Comparison of ENCODE assay signal across 22 mouse cellular contexts in genomic region chr11:88904080-88904479, GRCm38 (mm10). TPM values are rescaled to one million over a fixed set of nuclear protein-coding genes. Genes with fewer than 3 reads are reported as not detected.
DNase-seq lines count a peak whose midpoint lies in the region; ATAC-seq and TF ChIP-seq lines count a peak whose summit lies in the region.
"Had no signal": no experiment of that assay in that cellular context is flagged by ENCODE, and none has a peak within 500 bp of the region (broad histone marks: within the 10 kb centered on the region; RNA-seq: fewer than 3 reads in every experiment).

No protein-coding gene starts in this region.

- H3K9ac ChIP-seq in kidney, embryonic 16.5 days (replicated peaks; ENCODE audit: low read length), result no peak overlapping the region
- no peak overlapping the region for H3K9ac ChIP-seq in MEL (ENCODE audit: control insufficient read depth, low read depth, low read length, poor library complexity, severe bottlenecking)
- no peak overlapping the region for H3K9ac ChIP-seq in intestine, postnatal 0 days (ENCODE audit: low read depth, low read length)
- H3K9ac ChIP-seq: embryonic facial prominence, embryonic 13.5 days; forebrain, embryonic 13.5 days; forebrain, postnatal 0 days; heart, embryonic 15.5 days; hindbrain, embryonic 13.5 days had no signal

- H3K4me3 ChIP-seq in kidney, embryonic 16.5 days (ENCODE audit: low read length), result no peak overlapping the region
- H3K4me3 ChIP-seq in MEL (ENCODE audit: control insufficient read depth in 1 of 2, insufficient read depth in 1 of 2, low read depth in 2 of 2, low read length in 2 of 2), result no peak overlapping the region
- H3K4me3 ChIP-seq in intestine, postnatal 0 days (ENCODE audit: low read depth, low read length), result no peak overlapping the region
- H3K4me3 ChIP-seq: embryonic facial prominence, embryonic 13.5 days; forebrain, embryonic 13.5 days; gastrocnemius, adult 2 months; heart, embryonic 15.5 days; hindbrain, embryonic 13.5 days had no signal

- H3K27ac ChIP-seq in kidney, embryonic 16.5 days (ENCODE audit: low read length), result no peak overlapping the region
- no peak overlapping the region for H3K27ac ChIP-seq in MEL (ENCODE audit: control insufficient read depth, low read depth, low read length)
- H3K27ac ChIP-seq in intestine, postnatal 0 days (ENCODE audit: low read depth, low read length), result no peak overlapping the region
- H3K27ac ChIP-seq: embryonic facial prominence, embryonic 13.5 days; forebrain, embryonic 13.5 days; gastrocnemius, adult 2 months; heart, embryonic 15.5 days; hindbrain, embryonic 13.5 days; hindbrain, postnatal 0 days had no signal

- no peak for TF ChIP-seq RAD21 in MEL (IDR thresholded peaks at IDR 0.05; ENCODE audit: low read depth, low read length)

- H3K36me3 ChIP-seq in kidney, embryonic 16.5 days (ENCODE audit: insufficient read depth, low read length), result no peaks in the 10 kb centered on the region
- H3K36me3 ChIP-seq in MEL (ENCODE audit: control insufficient read depth in 1 of 2, insufficient read depth in 2 of 2, low read length in 2 of 2), result no peaks in the 10 kb centered on the region
- no peaks in the 10 kb centered on the region for H3K36me3 ChIP-seq in intestine, postnatal 0 days (ENCODE audit: control insufficient read depth, insufficient read depth)
- H3K36me3 ChIP-seq: embryonic facial prominence, embryonic 13.5 days; G1E; heart, embryonic 15.5 days; hindbrain, embryonic 13.5 days had no signal

- no peak for TF ChIP-seq POLR2A in MEL (IDR thresholded peaks at IDR 0.05; ENCODE audit: control insufficient read depth in 1 of 2, insufficient read depth in 1 of 2, low read depth in 1 of 2, low read length in 2 of 2, poor library complexity in 1 of 2)

- H3K4me1 ChIP-seq in kidney, embryonic 16.5 days (ENCODE audit: insufficient read depth, low read length), result no peaks in the 10 kb centered on the region
- H3K4me1 ChIP-seq in MEL (ENCODE audit: control insufficient read depth in 1 of 2, insufficient read depth in 2 of 2, low read length in 2 of 2), result peaks cover 0 to 8% of the 10 kb centered on the region in 2 experiments
- H3K4me1 ChIP-seq in intestine, postnatal 0 days (replicated peaks; ENCODE audit: control insufficient read depth, insufficient read depth, low read length), result peaks cover 3% of the 10 kb centered on the region; the same call in 1 of the 2 replicates
- H3K4me1 ChIP-seq: embryonic facial prominence, embryonic 13.5 days; forebrain, embryonic 13.5 days; hindbrain, embryonic 13.5 days had no signal

- no peak overlapping the region for H3K4me2 ChIP-seq in kidney, embryonic 16.5 days (replicated peaks; ENCODE audit: low read depth, low read length)
- no peak overlapping the region for H3K4me2 ChIP-seq in intestine, postnatal 0 days (replicated peaks; ENCODE audit: low read depth)
- H3K4me2 ChIP-seq: embryonic facial prominence, embryonic 13.5 days; forebrain, embryonic 13.5 days; heart, embryonic 15.5 days; hindbrain, embryonic 13.5 days had no signal

- TF ChIP-seq EP300 in MEL (IDR thresholded peaks at IDR 0.05; ENCODE audit: low read depth in 1 of 2, low read length in 2 of 2), result no peak

- H3K27me3 ChIP-seq in kidney, embryonic 16.5 days (ENCODE audit: insufficient read depth, low read length), result no peaks in the 10 kb centered on the region
- peaks cover 0 to 6% of the 10 kb centered on the region in 2 experiments; a peak in 2 of 4 replicates for H3K27me3 ChIP-seq in MEL (ENCODE audit: control insufficient read depth in 1 of 2, insufficient read depth in 2 of 2, low read length in 2 of 2)
- H3K27me3 ChIP-seq in intestine, postnatal 0 days (replicated peaks; ENCODE audit: control insufficient read depth, insufficient read depth, low read length), result no peaks in the 10 kb centered on the region
- H3K27me3 ChIP-seq: embryonic facial prominence, embryonic 13.5 days; forebrain, embryonic 13.5 days; heart, embryonic 15.5 days had no signal

- no peak for TF ChIP-seq CTCF in MEL (IDR thresholded peaks at IDR 0.05 in 2 of 3, conservative IDR thresholded peaks at IDR 0.05 in 1 of 3; ENCODE audit: control insufficient read depth in 1 of 3, insufficient read depth in 1 of 3, low read depth in 2 of 3, low read length in 3 of 3, poor library complexity in 1 of 3, severe bottlenecking in 1 of 3)
- no peak for TF ChIP-seq CTCF in intestine, postnatal 0 days (IDR thresholded peaks at IDR 0.05; ENCODE audit: low read depth)

- peak; percentile 43 for DNase-seq in kidney, adult 9 months
- DNase-seq in A20 (ENCODE audit: low read depth, low spot score) (peak; percentile 46), MEL (ENCODE audit: low read depth, low spot score) (peak; percentile 54)
- no peak for DNase-seq in cerebellum, postnatal 4 days (ENCODE audit: low spot score in 2 of 2)
- DNase-seq: adrenal gland, postnatal 14 days; cerebellum, adult 11-12 months; cerebellum, adult 9-10 months; cerebellum, postnatal 25 days; forebrain, postnatal 0 days; gastrocnemius, adult 2 months; gastrocnemius, postnatal 25 days; heart, adult 11 months; heart, postnatal 14 days had no signal

- no peak for ATAC-seq in kidney, embryonic 16.5 days (ENCODE audit: low FRiP score, low TSS enrichment)
- peak; percentile 62; the same call in 1 of the 2 replicates for ATAC-seq in intestine, postnatal 0 days
- ATAC-seq: activated CD4-positive, CD25-positive, alpha-beta regulatory T cell, adult 4 months; forebrain, embryonic 13.5 days; forebrain, postnatal 0 days; hindbrain, postnatal 0 days had no signal

- no peaks in the 10 kb centered on the region for H3K79me2 ChIP-seq in MEL (ENCODE audit: control insufficient read depth, insufficient read depth, low read length, poor library complexity)

- 53% methylated on average over 2 of the region's 2 CpGs for WGBS in kidney, embryonic 16.5 days
- WGBS in intestine, postnatal 0 days, result 20% methylated on average over 2 of the region's 2 CpGs

- no peaks in the 10 kb centered on the region for H3K9me3 ChIP-seq in kidney, embryonic 16.5 days (ENCODE audit: low read length)
- H3K9me3 ChIP-seq in MEL (replicated peaks; ENCODE audit: insufficient read depth, low read length), result no peaks in the 10 kb centered on the region
- H3K9me3 ChIP-seq in intestine, postnatal 0 days (ENCODE audit: control insufficient read depth), result no peaks in the 10 kb centered on the region
- H3K9me3 ChIP-seq: embryonic facial prominence, embryonic 13.5 days; forebrain, embryonic 13.5 days; G1E; heart, embryonic 15.5 days; hindbrain, embryonic 13.5 days had no signal

TF ChIP-seq in MEL, 35 proteins besides CTCF, POLR2A, EP300 and RAD21:
- TF ChIP-seq MEF2A (IDR thresholded peaks at IDR 0.05; ENCODE audit: extremely low read depth, insufficient replicate concordance, low read depth, low read length, poor library complexity, severe bottlenecking) (no peak), TAL1 (IDR thresholded peaks at IDR 0.05; ENCODE audit: low read length) (no peak), POLR2AphosphoS2 (IDR thresholded peaks at IDR 0.05; ENCODE audit: low read length) (no peak), JUND (IDR thresholded peaks at IDR 0.05; ENCODE audit: low read depth, low read length) (no peak), USF2 (IDR thresholded peaks at IDR 0.05; ENCODE audit: borderline replicate concordance in 1 of 2, insufficient read depth in 1 of 2, low read depth in 1 of 2, low read length in 2 of 2) (no peak)

RNA-seq across cellular contexts. Expression of gene Akap1, which starts 39.7 kb away (rescaled TPM):
- 23.7 and 24.3 TPM in 2 replicates for polyA plus RNA-seq in kidney, embryonic 16.5 days (2015; fragmentation: Nextera tagmentation; extraction: Ambion mirVana)
- total RNA-seq in MEL (2012; rRNA removed), result 63.0 and 70.5 TPM in 2 replicates
- 10 to 100 TPM; 39.0 to 59.6 TPM for polyA plus RNA-seq in MEL (2012; ENCODE audit: insufficient read depth in 1 of 2, insufficient read length in 2 of 2, low read depth in 1 of 2, low replicate concordance in 2 of 2, missing spikeins in 1 of 2)
- polyA plus RNA-seq in intestine, postnatal 0 days (2015; fragmentation: Nextera tagmentation; extraction: Ambion mirVana), result 12.3 and 12.4 TPM in 2 replicates

RNA-seq across cellular contexts. Expression of gene Scpep1, which starts 51.2 kb away (rescaled TPM):
- 143 and 158 TPM in 2 replicates for polyA plus RNA-seq in kidney, embryonic 16.5 days (2015; fragmentation: Nextera tagmentation; extraction: Ambion mirVana)
- total RNA-seq in MEL (2012; rRNA removed), result 7.9 and 8.9 TPM in 2 replicates
- 10 to 100 TPM in 1 of 2 experiments, not detected in 1; 15.6 TPM for polyA plus RNA-seq in MEL (2012; ENCODE audit: insufficient read depth in 1 of 2, insufficient read length in 2 of 2, low read depth in 1 of 2, low replicate concordance in 2 of 2, missing spikeins in 1 of 2)
- 191 and 210 TPM in 2 replicates for polyA plus RNA-seq in intestine, postnatal 0 days (2015; fragmentation: Nextera tagmentation; extraction: Ambion mirVana)

Comparison
In these comparisons a context has a peak if more than half of its experiments do, and no peak if none do; other contexts are left out.
1. DNase-seq: peak in kidney, adult 9 months (single experiment), A20 (single experiment) and MEL (single experiment); none in cerebellum, postnatal 4 days (0 of 2).